Mouse (Mus musculus) liver (tissue): ENCODE measurements around the gene Rhobtb1.
A peak's percentile ranks its signal among the peaks of the same experiment; 100 is the strongest.

Source experiments
- DNase-seq: peaks from one replicate; pipeline ENCODE4 v3.0.0-alpha.2; 2020; ENCODE audit warnings: mixed read lengths

Gene Rhobtb1

GRCm38 (mm10) chr10:69248261-69249160 lies 97.3 kb downstream of the Rhobtb1 start:
- DNase-seq, result no peak

- DNase-seq, result no peak
Measured at GRCm38 (mm10) chr10:69251254-69251653, 100.0 kb downstream of the Rhobtb1 start.

- DNase-seq, result no peak
Measured at GRCm38 (mm10) chr10:69252112-69253074, 101.2 kb downstream of the Rhobtb1 start.

- DNase-seq, result peak; percentile 27
Measured at GRCm38 (mm10) chr10:69253075-69253685, 101.9 kb downstream of the Rhobtb1 start.

- no peak for DNase-seq
Measured at GRCm38 (mm10) chr10:69253686-69254080, 102.4 kb downstream of the Rhobtb1 start.

GRCm38 (mm10) chr10:69254390-69254847 lies 103.2 kb downstream of the Rhobtb1 start:
- peak; percentile 39 for DNase-seq

- no peak for DNase-seq
Measured at GRCm38 (mm10) chr10:69255594-69255993, 104.4 kb downstream of the Rhobtb1 start.

- DNase-seq, result no peak
Measured at GRCm38 (mm10) chr10:69257592-69258133, 106.4 kb downstream of the Rhobtb1 start.

GRCm38 (mm10) chr10:69258588-69258987 lies 107.4 kb downstream of the Rhobtb1 start:
- no peak for DNase-seq

- DNase-seq, result no peak
Measured at GRCm38 (mm10) chr10:69259161-69259560, 107.9 kb downstream of the Rhobtb1 start.

GRCm38 (mm10) chr10:69259929-69260328 lies 108.7 kb downstream of the Rhobtb1 start:
- DNase-seq, result no peak

- DNase-seq, result no peak
Measured at GRCm38 (mm10) chr10:69262918-69263822, 111.9 kb downstream of the Rhobtb1 start.

- DNase-seq, result no peak
Measured at GRCm38 (mm10) chr10:69263906-69264305, 112.7 kb downstream of the Rhobtb1 start.

- DNase-seq, result no peak
Measured at GRCm38 (mm10) chr10:69265421-69265820, 114.2 kb downstream of the Rhobtb1 start.

- DNase-seq, result no peak
Measured at GRCm38 (mm10) chr10:69268061-69268643, 116.9 kb downstream of the Rhobtb1 start.

- DNase-seq, result no peak
Measured at GRCm38 (mm10) chr10:69271436-69271835, 120.2 kb downstream of the Rhobtb1 start.

GRCm38 (mm10) chr10:69274275-69274674 lies 123.0 kb downstream of the Rhobtb1 start:
- no peak for DNase-seq

- DNase-seq, result no peak
Measured at GRCm38 (mm10) chr10:69274705-69275104, 123.5 kb downstream of the Rhobtb1 start.

- DNase-seq, result no peak
Measured at GRCm38 (mm10) chr10:69275811-69276775, 124.9 kb downstream of the Rhobtb1 start.
